Mouse (Mus musculus) olfactory bulb, adult 2 months (tissue): ENCODE data around the gene Sell. TPM values are rescaled to one million over a fixed set of nuclear protein-coding genes. Genes with fewer than 3 reads are reported as not detected.

Experiments
- H3K27ac ChIP-seq: fragments of 200-500 bp; 2 replicates; pipeline ENCODE4 v1.5.1; 2012; ENCODE audit warnings: low read depth, low read length; ENCODE audit not compliant: insufficient read depth
- H3K4me1 ChIP-seq: fragments of 200-500 bp; 2 replicates; pipeline ENCODE4 v1.6.1; 2012; ENCODE audit warnings: low read length; ENCODE audit not compliant: control insufficient read depth, insufficient read depth
- H3K4me3 ChIP-seq: fragments of 200-500 bp; 2 replicates; pipeline ENCODE4 v1.5.1; 2012; ENCODE audit warnings: mild to moderate bottlenecking, low read depth, low read length, moderate library complexity; ENCODE audit not compliant: insufficient read depth
- CTCF ChIP-seq: fragments of 200-500 bp; IDR thresholded peaks from 2 replicates; pipeline ENCODE4 v1.5.1; 2012; ENCODE audit warnings: low read depth, mild to moderate bottlenecking, low read length, moderate library complexity; ENCODE audit not compliant: insufficient read depth
- POLR2A ChIP-seq: fragments of 200-500 bp; IDR thresholded peaks from 2 replicates; pipeline ENCODE4 v1.6.1; 2012; ENCODE audit warnings: mild to moderate bottlenecking, low read depth, low read length, moderate library complexity; ENCODE audit not compliant: insufficient read depth
- WGBS: fragments of 180-500 bp; shearing (Covaris S2); methylation state at CpG from one replicate; pipeline ENCODE4 v1.1.7; 2018; 5-methylcytosine and 5-hydroxymethylcytosine counted together
- polyA plus RNA-seq: library from polyadenylated mRNA; stranded (reverse); fragments of >200 nt; gene quantifications from 2 replicates; pipeline ENCODE4 v1.2.4, GENCODE M21; 2012; ENCODE audit warnings: low replicate concordance; ENCODE audit not compliant: missing spikeins, insufficient read depth, insufficient read length

Gene Sell
- polyA plus RNA-seq, 1 experiment: not detected

DNA sequence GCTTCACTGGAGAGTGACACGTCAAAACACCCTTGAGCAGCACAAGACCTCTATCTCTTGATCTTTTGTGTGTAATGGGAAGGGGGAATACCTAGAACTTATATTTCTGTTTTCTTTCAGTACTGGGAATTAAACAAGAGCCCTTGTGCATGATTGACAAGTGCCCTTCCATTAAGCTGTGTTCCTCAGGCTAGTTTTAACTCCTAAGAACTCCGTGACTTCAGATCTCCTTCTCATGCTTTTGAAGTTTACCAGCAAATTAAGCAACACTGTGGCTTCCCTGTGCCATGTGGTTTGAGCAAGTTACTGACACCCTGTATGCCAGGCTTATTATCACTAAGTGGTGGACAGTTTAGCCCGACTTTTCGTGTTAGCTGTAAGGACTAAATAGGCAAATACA, 21.3 kb downstream of the Sell start:
- 95% methylated on average over 4 of the region's 4 CpGs for WGBS
- H3K4me3 ChIP-seq: no peak overlapping the region
- 0 out of 2 replicates have a peak, but pooled peaks cover 2% of the 10 kb centered on the region for H3K4me1 ChIP-seq
- TF ChIP-seq POLR2A (no peak), CTCF (no peak)
- H3K27ac ChIP-seq: no peak overlapping the region

DNA sequence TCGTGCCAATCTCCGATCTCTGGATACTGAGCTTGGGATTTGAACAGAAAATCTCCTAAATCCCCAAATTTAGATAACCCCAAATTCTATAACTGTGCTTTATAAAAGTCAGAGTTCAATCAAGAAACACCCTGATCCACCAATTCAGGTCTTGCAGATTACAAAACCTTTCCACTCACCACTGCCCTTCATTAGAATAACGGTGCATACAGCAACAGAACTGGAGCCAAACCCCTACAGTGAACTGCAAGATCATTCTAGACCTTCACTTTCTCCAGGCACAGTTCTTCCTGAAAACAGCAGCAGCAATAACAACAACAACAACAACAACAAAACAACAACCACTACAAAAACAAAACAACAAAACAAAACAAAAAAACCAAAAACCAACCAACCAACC, 25.0 kb downstream of the Sell start:
- Histone ChIP-seq H3K4me3 (no peak overlapping the region), H3K4me1 (0 out of 2 replicates have a peak, but pooled peaks cover under 1% of the 10 kb centered on the region), H3K27ac (no peak overlapping the region)
- TF ChIP-seq POLR2A (no peak), CTCF (no peak)
- WGBS: 85% methylated on average over 3 of the region's 3 CpGs

DNA sequence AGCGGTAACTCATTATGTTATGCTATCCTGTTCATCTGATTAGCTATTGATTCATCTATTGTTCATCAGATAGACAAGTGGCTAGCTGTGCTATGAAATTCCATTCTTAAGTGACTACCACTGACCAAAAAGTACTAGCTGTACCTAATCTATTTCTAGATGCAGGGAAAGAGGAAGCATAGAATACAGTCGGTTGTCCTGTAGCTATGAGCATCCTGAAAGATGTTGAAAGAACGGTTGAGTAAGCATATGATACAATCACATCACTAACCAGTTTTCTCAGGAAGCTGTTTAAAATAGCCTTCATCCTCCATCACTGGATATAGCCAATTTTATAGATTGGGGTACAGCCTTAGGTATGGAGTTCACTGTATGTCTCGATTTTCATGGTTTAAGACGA, 26.1 kb downstream of the Sell start:
- H3K4me1 ChIP-seq: no peaks in the 10 kb centered on the region
- no peak overlapping the region for H3K4me3 ChIP-seq
- no peak overlapping the region for H3K27ac ChIP-seq
- 94% methylated on average over 5 of the region's 5 CpGs for WGBS
- TF ChIP-seq CTCF (no peak), POLR2A (no peak)

DNA sequence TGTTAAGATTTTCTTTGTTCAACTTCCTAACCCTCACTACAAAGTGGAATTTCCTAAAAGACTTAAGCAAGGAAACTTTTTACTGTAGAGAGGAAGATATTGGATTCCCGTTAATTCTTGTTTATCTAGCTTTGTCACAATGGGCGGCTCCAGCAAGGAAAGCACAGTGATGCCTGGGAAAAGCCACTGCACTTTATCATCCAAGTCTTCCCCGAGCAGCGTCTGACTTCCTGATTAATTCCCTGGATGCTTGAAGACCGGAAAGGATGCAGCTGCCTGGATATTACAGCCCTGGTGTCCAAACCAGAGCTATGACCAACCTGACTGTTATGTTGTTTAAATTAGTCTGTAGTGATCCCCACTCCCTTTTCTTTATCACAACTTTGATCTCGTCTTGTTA, 35.0 kb downstream of the Sell start:
- WGBS: 68% methylated on average over 6 of the region's 6 CpGs
- no peak for TF ChIP-seq CTCF
- TF ChIP-seq POLR2A: no peak
- no peaks in the 10 kb centered on the region for H3K4me1 ChIP-seq

DNA sequence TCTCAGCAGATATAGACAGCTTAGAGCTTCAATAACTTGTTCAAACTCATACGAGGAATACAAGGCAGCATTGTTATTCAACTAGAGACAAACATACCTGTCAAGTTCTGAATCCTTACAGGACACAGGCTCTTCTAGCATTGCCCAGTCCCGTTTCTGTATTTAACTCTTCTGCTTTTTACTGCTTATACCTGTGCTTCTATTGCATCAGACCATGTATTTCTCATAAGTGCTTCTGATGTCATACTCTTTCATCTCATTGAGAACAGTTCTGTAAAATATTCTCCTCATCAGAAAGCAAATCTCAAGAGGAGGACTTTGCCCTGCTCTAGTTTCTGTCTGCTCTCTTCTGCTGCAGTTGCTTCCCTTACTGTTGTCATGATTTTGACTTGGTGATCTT, 36.1 kb downstream of the Sell start:
- H3K4me1 ChIP-seq: no peaks in the 10 kb centered on the region
- TF ChIP-seq POLR2A (no peak), CTCF (no peak)
- 80% methylated on average over 2 of the region's 2 CpGs for WGBS
- no peak overlapping the region for H3K4me3 ChIP-seq
- H3K27ac ChIP-seq: no peak overlapping the region

More for the DNA sequence above, 35.0 kb downstream of the Sell start:
- Histone ChIP-seq H3K27ac (no peak overlapping the region), H3K4me3 (no peak overlapping the region)

DNA sequence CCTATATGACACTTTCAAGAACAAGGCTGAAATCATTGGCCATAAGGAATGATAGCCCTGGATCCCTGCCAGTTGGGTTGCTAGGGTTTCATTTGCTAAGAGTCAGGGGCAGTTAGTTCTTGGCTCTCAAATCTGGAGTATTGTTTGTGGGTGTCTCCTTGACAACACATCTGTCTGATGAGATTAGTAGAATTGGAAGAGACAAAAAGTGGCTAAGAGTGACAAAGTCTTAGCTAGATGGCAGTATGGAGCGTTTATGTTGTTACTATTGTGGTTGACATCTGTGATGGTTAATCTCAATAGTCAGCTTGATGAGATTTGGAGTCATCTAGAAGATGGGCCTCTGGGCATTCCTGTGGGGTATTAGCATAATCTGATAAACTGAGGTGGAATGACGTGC, 36.6 kb downstream of the Sell start:
- Histone ChIP-seq H3K4me1 (no peaks in the 10 kb centered on the region), H3K4me3 (no peak overlapping the region), H3K27ac (no peak overlapping the region)
- 77% methylated on average over 2 of the region's 2 CpGs for WGBS
- TF ChIP-seq POLR2A: no peak
- no peak for TF ChIP-seq CTCF

DNA sequence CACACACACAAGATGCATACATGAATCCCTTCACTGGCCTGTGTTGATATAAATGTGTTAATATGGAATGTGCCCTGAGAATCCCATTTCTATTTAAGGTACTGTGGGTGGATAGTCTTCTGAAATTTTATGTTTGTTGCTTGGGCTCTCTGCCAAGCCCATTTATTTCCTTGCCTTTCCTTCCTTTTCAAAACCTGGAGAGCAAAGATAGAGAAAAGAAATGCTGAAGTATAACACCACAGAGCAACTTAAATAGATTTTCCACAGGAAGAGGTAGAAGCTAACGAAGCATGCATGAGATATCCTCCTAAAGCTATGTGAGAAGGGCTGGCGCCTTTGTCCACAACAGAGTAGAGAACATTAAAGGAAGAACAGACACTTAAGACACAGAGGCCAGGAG, 48.0 kb downstream of the Sell start:
- Histone ChIP-seq H3K4me1 (no peaks in the 10 kb centered on the region), H3K27ac (no peak overlapping the region), H3K4me3 (no peak overlapping the region)
- TF ChIP-seq POLR2A (no peak), CTCF (no peak)
- 53% methylated on average over 2 of the region's 2 CpGs for WGBS

DNA sequence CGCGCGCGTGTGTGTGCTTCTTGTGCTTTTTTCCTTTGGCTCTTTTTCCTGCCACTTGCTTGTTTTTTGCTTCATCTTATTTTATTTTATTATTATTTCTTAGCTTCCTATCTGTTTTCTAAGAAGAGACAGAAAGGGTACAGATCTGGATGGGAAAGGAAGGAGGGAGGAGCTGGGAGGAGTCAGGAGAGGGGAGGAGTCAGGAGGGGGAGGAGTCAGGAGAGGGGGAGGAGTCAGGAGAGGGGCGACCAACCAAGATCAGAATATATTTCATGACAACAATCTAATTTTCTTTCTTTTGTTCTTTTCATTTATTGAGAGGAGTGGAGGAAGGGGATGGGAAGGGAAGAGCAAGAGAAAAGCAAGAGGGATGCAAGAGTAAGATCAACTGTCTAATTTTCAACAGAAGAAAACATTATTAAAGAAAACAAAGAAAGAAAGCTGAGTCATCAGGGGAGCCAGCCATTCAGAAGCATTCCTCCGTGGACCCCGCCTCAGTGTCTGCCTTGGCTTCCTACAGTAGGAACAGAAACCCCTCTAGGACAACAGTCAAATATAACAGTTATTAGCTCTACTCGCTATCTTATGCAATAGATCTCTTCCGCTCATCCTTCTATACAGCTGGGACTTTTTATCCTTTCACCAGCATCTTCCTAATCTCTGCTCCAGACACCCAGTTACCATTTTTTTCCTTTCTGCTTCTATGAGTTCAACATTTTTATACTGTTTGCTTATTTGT, 49.0 kb downstream of the Sell start:
- H3K4me1 ChIP-seq: no peaks in the 10 kb centered on the region
- H3K27ac ChIP-seq: no peak overlapping the region
- no peak overlapping the region for H3K4me3 ChIP-seq
- WGBS: 95% methylated on average over 9 of the region's 9 CpGs
- TF ChIP-seq POLR2A (no peak), CTCF (no peak)

DNA sequence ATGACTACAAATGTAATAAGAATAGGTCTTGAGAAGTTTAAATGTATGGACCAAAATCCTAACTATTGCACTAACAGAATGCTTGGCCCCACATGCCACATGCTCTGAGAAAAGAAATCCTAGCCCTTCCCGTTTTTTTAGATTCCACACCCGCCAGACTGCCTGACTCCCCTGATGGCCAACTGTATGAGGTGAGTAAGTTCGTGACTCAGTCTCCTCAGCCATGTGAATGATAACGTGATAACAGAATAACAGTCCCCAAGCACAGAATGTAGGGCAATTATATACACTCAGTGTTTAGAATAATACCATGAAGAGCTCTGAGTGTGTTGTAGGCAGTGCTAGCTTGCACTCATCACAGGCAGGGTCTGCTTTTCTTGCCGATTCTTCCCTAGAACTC, 52.5 kb downstream of the Sell start:
- 87% methylated on average over 5 of the region's 5 CpGs for WGBS
- Histone ChIP-seq H3K27ac (no peak overlapping the region), H3K4me1 (no peaks in the 10 kb centered on the region), H3K4me3 (no peak overlapping the region)
- TF ChIP-seq POLR2A (no peak), CTCF (no peak)
